Mouse (Mus musculus) testis, postnatal 14 days (tissue): ENCODE measurements around the gene Lama2.

ENCODE experiments used
- DNase-seq: peaks from one replicate; pipeline ENCODE4 v3.0.0; 2021; ENCODE audit warnings: low spot score

Lama2 gene

GRCm38 (mm10) chr10:27384636-27385035 is 234.9 kb downstream of the Lama2 start:
- no peak for DNase-seq

- DNase-seq, result no peak
Observed at GRCm38 (mm10) chr10:27382887-27383609, 236.5 kb downstream of the Lama2 start.

DNA sequence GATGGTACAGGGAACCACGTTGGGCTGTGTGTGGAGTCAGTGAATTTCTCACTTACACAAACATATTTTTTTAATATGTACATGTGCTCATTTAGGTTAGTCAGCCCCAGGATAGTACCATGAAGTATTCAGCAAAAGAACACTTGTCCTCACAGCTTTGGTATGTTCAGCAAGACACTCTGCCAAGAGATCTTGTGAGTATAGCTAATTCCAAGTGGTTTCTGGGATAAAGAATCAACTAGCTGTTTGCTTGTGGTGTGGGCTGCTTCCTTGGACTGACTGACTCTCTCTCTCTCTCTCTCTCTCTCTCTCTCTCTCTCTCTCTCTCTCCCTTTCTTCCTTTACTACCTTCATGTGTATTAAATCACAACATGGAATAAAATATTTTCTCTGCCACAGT is 241.3 kb downstream of the Lama2 start:
- DNase-seq, result no peak

DNA sequence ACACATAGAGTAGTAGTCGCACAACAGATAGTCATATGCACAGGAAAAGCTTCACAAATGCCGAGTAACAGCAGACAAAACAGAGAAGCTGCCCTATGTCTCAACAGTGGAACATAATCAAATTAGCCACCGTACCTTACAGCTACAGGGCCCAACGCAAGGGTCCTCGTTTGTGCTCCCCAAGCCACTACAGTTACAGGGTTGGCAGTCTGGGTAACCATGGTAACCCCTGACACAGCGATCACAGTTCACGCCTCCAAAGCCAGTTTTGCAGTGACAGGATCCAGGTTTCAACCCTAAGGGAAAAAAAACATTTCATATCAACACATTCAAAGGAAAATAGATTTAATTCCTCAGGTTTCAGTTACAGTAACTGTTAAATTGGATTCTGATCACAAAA is 275.3 kb downstream of the Lama2 start:
- no peak for DNase-seq

- DNase-seq, result no peak
Observed at GRCm38 (mm10) chr10:27322410-27322990, 297.1 kb downstream of the Lama2 start.

DNA sequence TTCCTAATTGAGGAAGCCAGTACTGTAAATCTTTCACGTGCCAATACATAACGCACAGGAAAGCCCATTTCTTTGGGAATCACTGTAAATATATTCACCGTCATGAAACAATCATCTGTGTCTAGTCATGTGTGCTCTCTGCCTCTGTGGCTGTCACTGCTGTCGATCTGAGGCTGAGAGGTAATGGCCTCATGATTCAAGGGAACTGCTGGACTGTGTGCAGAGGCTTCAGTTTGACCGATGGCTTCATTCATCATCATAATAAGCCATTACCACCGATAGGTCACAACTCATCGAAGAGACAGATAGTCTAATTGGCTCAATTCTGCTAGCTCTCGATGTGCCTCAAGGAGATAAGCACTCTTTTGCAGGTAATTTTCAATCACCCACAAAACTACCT is 312.1 kb downstream of the Lama2 start:
- DNase-seq, result no peak

- DNase-seq, result no peak
Observed at GRCm38 (mm10) chr10:27305301-27305700, 314.3 kb downstream of the Lama2 start.

GRCm38 (mm10) chr10:27285098-27285860 is 334.3 kb downstream of the Lama2 start:
- no peak for DNase-seq

- DNase-seq, result no peak
Observed at GRCm38 (mm10) chr10:27267432-27267831, 352.1 kb downstream of the Lama2 start.

GRCm38 (mm10) chr10:27265812-27266211 is 353.7 kb downstream of the Lama2 start:
- DNase-seq, result no peak

DNA sequence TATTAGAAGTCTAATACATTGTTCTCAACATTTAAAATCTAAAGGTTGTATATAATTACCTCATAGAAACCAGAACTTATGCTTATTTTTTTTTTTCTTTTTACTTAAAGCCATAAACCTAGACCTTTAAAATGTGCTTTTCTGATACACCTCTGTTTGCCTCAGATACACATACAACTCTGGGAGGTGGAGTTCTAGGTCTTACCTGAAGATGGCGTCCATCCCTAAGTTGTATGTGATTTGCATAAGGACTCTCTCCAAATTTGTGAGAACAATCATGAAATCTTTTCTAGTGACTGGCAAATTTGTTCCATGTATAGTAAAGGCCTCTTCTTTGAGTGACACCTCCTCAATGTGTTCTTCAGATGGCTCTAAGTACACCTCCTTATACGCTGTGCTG is 354.8 kb downstream of the Lama2 start:
- no peak for DNase-seq

- no peak for DNase-seq
Observed at GRCm38 (mm10) chr10:27249741-27250140, 369.8 kb downstream of the Lama2 start.

- no peak for DNase-seq
Observed at GRCm38 (mm10) chr10:27234755-27235154, 384.8 kb downstream of the Lama2 start.

GRCm38 (mm10) chr10:27233577-27233976 is 386.0 kb downstream of the Lama2 start:
- DNase-seq, result no peak

DNA sequence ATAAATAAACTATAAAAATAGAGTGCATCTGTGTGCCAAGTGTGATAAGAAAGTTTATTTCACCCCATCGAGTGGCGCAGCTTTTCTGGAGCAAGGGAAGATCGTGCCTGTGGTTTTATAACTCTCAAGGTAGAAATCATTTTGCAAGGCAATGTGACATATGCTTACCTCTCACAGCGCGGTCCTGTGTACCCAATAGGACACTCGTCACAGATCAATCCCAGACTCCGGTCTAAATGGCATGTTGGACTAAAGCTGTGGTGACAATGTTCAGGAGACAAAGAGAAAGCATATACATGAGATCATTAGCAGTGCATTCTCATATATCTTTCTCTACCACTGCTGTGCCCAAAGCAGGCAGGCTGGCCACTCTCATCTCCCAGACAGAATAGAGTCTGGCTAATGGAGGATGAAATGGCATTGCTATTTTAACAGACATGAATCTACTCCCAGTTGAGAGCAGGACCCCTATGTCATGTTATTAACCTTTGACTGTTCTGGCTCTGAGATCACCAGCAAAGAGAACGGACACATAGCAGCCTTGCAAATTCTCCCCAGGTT is 395.7 kb downstream of the Lama2 start:
- DNase-seq, result no peak

DNA sequence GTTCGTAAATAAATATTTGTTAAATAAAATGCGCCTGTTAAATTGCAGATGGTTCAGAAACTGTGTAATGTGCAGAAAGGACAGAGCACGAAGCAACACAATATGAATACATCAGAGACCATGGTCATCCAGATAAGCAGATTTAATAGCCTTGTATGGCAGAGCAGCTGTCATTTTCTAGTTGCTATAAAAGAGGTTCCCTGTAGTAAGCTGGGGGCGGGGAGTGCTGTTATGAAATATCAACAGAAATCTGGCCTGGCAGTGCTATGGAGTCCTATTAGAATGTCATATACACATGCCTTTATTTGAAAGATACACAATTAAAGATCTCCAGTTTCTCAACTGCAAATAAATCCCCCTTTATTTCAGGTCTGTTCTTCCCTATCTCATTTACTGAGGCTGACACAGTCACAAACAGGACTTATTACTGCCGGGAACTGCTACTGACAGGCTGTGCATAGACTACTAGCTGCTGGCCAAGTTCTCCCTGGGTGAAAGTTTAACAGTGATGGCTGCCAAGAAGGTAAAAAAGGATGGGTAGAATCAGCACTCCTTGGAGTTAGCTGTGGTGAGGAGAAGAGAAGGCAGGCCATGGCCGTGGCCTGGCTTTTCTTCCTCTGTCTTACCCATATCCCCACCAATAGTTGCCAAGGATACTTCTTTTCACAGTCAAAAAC is 396.8 kb downstream of the Lama2 start:
- no peak for DNase-seq

DNA sequence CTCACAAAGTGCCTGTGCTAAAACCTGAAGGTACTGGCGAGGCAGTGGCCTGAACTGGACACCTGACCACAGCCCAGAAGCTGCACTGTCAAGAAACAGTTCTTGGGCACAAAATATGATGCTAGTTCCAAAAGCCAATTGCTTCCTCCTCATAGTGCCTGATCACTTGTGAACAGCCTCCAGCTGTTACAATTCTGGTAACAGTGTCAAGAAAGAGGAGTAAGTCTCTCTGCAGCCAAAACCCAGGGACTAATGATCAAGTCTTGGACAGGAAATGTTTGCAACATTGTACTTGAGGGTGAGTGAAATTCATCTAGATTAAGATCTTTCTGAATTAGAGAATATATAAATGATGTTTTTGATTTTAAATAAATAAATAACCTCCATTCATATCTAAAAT is 399.9 kb downstream of the Lama2 start:
- no peak for DNase-seq

GRCm38 (mm10) chr10:27207320-27207719 is 412.2 kb downstream of the Lama2 start:
- DNase-seq, result no peak

DNA sequence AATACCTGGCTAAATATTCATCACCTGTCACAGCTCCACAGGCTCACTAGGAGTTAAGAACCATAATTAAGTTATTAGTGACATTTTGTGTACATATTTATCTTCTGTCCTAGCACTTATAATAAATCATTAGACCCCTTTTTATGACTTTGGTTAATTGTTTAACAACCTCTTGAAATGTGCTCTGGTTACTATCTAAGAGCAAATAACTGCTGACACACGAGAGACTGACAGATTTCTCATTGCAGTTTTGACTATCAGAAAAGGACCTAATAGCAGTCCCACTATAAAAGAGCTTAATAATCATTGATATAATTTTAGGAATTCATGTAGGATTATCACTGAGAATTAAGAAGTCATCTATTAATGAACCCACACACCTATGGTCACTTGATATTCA is 421.1 kb downstream of the Lama2 start:
- no peak for DNase-seq

GRCm38 (mm10) chr10:27193986-27194908 is 425.3 kb downstream of the Lama2 start:
- DNase-seq, result no peak
